Mouse (Mus musculus): ENCODE results near the gene Glra2. TPM values are rescaled to one million over a fixed set of nuclear protein-coding genes. Genes with fewer than 3 reads are reported as not detected.

The Glra2 gene
- not detected for total RNA-seq (2023)

DNA sequence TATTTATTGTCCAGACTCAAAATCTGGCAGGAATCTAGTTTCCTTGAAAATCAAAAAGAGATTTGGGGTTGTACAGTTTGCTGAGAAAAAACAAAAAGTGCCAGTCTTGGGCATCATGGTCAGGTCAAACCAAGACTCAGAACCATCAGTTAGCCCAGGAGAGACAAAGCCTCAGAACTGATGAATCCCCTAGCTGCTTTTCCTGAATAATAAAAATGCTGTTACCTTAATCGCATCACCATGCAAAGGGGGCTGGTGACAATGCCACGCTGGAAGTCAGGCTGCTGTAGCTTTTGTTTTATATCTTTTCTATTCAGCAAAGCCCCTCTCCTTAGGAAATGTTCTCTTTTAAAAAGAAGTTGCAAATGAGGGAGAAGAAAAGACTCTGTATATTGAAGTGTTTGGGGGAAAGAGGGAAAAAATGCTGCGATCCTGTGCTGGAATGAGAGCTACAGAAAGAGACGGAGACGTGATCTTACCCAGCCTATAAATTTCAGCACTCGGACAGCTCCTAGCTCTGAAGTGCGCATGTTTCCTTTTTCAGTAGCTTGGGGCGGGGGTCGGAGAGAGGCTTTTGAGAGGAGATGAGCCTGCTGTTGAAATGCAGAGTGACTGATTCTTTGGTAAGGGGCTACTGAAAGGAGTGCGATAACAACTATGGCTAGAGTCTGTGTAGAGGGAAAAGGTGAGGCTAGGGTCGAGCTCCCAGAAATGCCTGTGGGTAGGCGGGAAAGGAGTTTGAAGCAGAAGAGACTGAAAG, at the start of gene Glra2:
Glra2 (minus strand) TSS at position 455 of the 760 bp plus-strand sequence.

Data from monocyte, adult 59 days (primary cell).